Mouse (Mus musculus): ENCODE data around the gene Cnnm2. TPM values are rescaled to one million over a fixed set of nuclear protein-coding genes. Genes with fewer than 3 reads are reported as not detected.
A peak's percentile ranks its signal among the peaks of the same experiment; 100 is the strongest.

Gene Cnnm2
- polyA plus RNA-seq, 1 experiment, result 9.8 TPM

- H3K4me3 ChIP-seq (ENCODE audit: insufficient read depth, low read length), result no peak overlapping the region
- H3K4me1 ChIP-seq (ENCODE audit: control insufficient read depth, insufficient read depth, low read length), result peaks cover 8% of the 10 kb centered on the region
- TF ChIP-seq POLR2A (IDR thresholded peaks at IDR 0.05; ENCODE audit: low read depth, low read length) (no peak), CTCF (IDR thresholded peaks at IDR 0.05; ENCODE audit: borderline replicate concordance, insufficient read depth, low read length) (no peak)
- no peak overlapping the region for H3K27ac ChIP-seq (ENCODE audit: insufficient read depth, low read length)
Observed at GRCm38 (mm10) chr19:46791360-46791759, 30.0 kb downstream of the Cnnm2 start.

- Histone ChIP-seq H3K27ac (ENCODE audit: insufficient read depth, low read length) (peak overlapping the region; percentile 45; the same call in 1 of the 2 replicates), H3K4me1 (ENCODE audit: control insufficient read depth, insufficient read depth, low read length) (peaks cover 8% of the 10 kb centered on the region), H3K4me3 (ENCODE audit: insufficient read depth, low read length) (no peak overlapping the region)
- TF ChIP-seq CTCF (IDR thresholded peaks at IDR 0.05; ENCODE audit: borderline replicate concordance, insufficient read depth, low read length) (no peak), POLR2A (IDR thresholded peaks at IDR 0.05; ENCODE audit: low read depth, low read length) (no peak)
Observed at GRCm38 (mm10) chr19:46791921-46792320, 30.5 kb downstream of the Cnnm2 start.

DNA sequence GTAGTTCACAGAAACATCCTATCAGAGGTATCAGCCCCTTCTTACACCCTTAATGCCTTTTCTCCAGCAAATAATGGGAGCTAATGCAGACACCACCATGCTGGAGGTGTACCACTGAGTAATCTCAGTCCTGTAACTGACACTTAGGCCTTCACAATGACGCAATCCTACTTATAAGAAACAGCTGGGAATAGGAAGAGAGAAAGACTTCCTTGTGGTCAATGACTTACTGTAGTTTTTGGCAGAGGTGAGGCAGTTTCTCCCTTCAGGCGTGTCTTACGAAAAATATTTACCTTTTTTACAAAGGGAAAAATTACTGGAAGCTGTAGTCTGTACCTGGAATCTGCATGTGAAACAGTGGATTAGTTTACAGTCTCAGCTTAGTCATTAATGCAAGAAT lies 31.1 kb downstream of the Cnnm2 start:
- Histone ChIP-seq H3K27ac (ENCODE audit: insufficient read depth, low read length) (peak overlapping the region; percentile 45; the same call in 1 of the 2 replicates), H3K4me1 (ENCODE audit: control insufficient read depth, insufficient read depth, low read length) (peaks cover 8% of the 10 kb centered on the region), H3K4me3 (ENCODE audit: insufficient read depth, low read length) (no peak overlapping the region)
- TF ChIP-seq POLR2A (IDR thresholded peaks at IDR 0.05; ENCODE audit: low read depth, low read length) (no peak), CTCF (IDR thresholded peaks at IDR 0.05; ENCODE audit: borderline replicate concordance, insufficient read depth, low read length) (no peak)

DNA sequence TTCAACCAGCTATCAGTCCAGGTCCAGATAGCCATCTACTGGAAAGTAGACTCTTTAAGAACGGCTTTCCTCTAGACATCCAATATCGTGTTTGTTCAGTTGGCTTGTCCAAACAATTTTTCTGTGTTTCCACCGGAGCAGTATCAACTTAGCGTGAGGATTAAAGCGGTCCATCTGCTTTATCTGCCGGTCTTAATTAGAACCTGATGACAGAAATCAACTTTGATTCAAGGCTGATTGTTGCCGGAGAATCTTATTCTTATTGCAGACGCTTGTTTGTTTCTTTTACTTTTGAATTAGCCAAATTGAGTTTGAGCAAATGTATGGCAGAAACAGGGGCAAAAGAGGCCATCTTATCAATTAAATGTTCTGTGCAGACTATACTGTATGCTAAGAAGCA lies 32.8 kb downstream of the Cnnm2 start:
- Histone ChIP-seq H3K4me1 (ENCODE audit: control insufficient read depth, insufficient read depth, low read length) (peaks cover 8% of the 10 kb centered on the region), H3K4me3 (ENCODE audit: insufficient read depth, low read length) (no peak overlapping the region), H3K27ac (ENCODE audit: insufficient read depth, low read length) (no peak overlapping the region)
- TF ChIP-seq POLR2A (IDR thresholded peaks at IDR 0.05; ENCODE audit: low read depth, low read length), result no peak
- no peak for TF ChIP-seq CTCF (IDR thresholded peaks at IDR 0.05; ENCODE audit: borderline replicate concordance, insufficient read depth, low read length)

GRCm38 (mm10) chr19:46799903-46800583 lies 38.6 kb downstream of the Cnnm2 start:
- TF ChIP-seq POLR2A (IDR thresholded peaks at IDR 0.05; ENCODE audit: low read depth, low read length) (no peak), CTCF (IDR thresholded peaks at IDR 0.05; ENCODE audit: borderline replicate concordance, insufficient read depth, low read length) (no peak)
- no peak overlapping the region for H3K27ac ChIP-seq (ENCODE audit: insufficient read depth, low read length)
- no peaks in the 10 kb centered on the region for H3K4me1 ChIP-seq (ENCODE audit: control insufficient read depth, insufficient read depth, low read length)
- H3K4me3 ChIP-seq (ENCODE audit: insufficient read depth, low read length), result no peak overlapping the region

DNA sequence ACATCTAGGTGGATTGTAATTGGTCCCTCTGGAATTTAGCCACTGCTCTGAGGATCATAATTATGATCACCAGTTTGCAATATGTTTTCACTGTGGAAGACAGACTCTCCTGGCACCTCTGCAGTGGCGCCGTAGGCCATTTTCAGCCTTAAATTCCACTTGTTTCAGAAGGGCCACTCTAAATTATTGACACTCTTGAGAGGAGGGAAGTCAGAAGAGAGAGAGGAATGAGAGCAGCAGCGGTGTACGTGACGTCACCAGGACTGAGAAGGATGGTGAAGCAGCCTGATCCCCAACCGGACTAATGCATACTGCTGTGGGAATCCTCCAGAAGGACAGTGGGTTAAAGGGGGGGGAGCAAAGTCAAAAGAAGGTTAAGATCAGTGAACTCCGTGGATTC lies 40.1 kb downstream of the Cnnm2 start:
- Histone ChIP-seq H3K4me1 (ENCODE audit: control insufficient read depth, insufficient read depth, low read length) (no peaks in the 10 kb centered on the region), H3K4me3 (ENCODE audit: insufficient read depth, low read length) (no peak overlapping the region), H3K27ac (ENCODE audit: insufficient read depth, low read length) (no peak overlapping the region)
- no peak for TF ChIP-seq POLR2A (IDR thresholded peaks at IDR 0.05; ENCODE audit: low read depth, low read length)
- no peak for TF ChIP-seq CTCF (IDR thresholded peaks at IDR 0.05; ENCODE audit: borderline replicate concordance, insufficient read depth, low read length)

DNA sequence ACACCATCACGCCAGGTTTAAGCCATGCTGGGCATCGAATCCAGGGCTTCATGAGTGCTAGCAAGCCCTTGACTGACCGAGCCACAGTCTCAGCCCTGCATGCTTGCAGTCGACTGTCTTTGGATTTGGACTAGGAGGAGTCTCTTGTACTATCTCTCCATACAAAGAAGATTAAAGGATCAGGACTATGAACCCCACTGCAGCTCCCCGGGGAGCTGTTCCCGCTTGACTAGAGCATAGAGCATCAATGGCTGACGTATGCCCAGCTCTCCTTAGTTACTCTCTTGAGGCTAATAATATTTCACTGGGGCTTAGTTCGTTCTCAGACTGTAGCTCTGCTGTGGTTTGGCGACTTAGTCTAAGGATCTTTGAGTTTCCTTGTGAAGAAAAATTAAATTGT lies 40.9 kb downstream of the Cnnm2 start:
- no peak overlapping the region for H3K27ac ChIP-seq (ENCODE audit: insufficient read depth, low read length)
- no peak overlapping the region for H3K4me3 ChIP-seq (ENCODE audit: insufficient read depth, low read length)
- H3K4me1 ChIP-seq (ENCODE audit: control insufficient read depth, insufficient read depth, low read length), result peaks cover 5% of the 10 kb centered on the region; the same call in 1 of the 2 replicates
- TF ChIP-seq CTCF (IDR thresholded peaks at IDR 0.05; ENCODE audit: borderline replicate concordance, insufficient read depth, low read length), result no peak
- no peak for TF ChIP-seq POLR2A (IDR thresholded peaks at IDR 0.05; ENCODE audit: low read depth, low read length)

DNA sequence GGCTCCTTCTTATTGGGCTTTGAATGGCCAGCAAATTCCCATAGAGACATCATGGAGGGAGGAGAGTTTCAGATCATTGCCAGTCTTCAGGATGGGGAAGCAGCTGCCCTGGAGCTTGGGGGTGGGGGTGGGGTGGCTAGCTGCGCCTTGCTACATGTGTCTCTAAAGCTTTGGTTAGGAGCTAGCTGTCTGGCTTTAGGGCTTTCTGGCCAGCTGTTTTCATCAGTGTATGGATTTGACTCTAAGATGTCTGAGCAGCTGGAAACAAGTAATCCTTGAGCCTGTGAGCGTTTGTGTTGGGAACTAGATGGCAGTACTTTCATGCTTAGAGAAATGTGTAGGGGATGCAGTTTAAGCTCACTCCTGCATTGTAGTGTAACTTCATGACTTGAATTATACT lies 42.3 kb downstream of the Cnnm2 start:
- no peak overlapping the region for H3K27ac ChIP-seq (ENCODE audit: insufficient read depth, low read length)
- H3K4me1 ChIP-seq (ENCODE audit: control insufficient read depth, insufficient read depth, low read length), result peaks cover 5% of the 10 kb centered on the region; the same call in 1 of the 2 replicates
- TF ChIP-seq POLR2A (IDR thresholded peaks at IDR 0.05; ENCODE audit: low read depth, low read length), result no peak
- TF ChIP-seq CTCF (IDR thresholded peaks at IDR 0.05; ENCODE audit: borderline replicate concordance, insufficient read depth, low read length), result no peak
- H3K4me3 ChIP-seq (ENCODE audit: insufficient read depth, low read length), result no peak overlapping the region

DNA sequence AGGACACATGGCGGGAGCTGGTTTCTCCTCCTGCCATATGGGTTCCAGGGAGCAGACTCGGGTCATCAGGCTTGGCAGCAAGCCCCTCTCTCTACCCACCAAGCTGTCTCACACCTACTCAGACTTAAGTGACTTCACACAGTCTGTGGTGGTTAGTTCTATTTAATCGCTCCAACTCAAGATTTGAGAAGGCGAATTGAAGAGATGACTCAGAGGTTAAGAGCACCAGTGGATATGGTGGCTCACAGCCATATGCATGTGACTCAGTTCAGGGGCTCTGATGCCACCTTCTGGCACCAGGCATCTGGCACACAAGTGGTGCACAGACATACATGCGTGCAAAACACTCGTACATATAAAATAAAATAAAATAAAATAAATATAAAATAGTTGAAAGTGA lies 43.4 kb downstream of the Cnnm2 start:
- TF ChIP-seq POLR2A (IDR thresholded peaks at IDR 0.05; ENCODE audit: low read depth, low read length), result no peak
- peak; percentile 36; the same call in 1 of the 2 replicates for TF ChIP-seq CTCF (IDR thresholded peaks at IDR 0.05; ENCODE audit: borderline replicate concordance, insufficient read depth, low read length)
- Histone ChIP-seq H3K4me3 (ENCODE audit: insufficient read depth, low read length) (no peak overlapping the region), H3K27ac (ENCODE audit: insufficient read depth, low read length) (no peak overlapping the region), H3K4me1 (ENCODE audit: control insufficient read depth, insufficient read depth, low read length) (peaks cover 5% of the 10 kb centered on the region; the same call in 1 of the 2 replicates)

- H3K4me3 ChIP-seq (ENCODE audit: insufficient read depth, low read length), result no peak overlapping the region
- TF ChIP-seq POLR2A (IDR thresholded peaks at IDR 0.05; ENCODE audit: low read depth, low read length) (no peak), CTCF (IDR thresholded peaks at IDR 0.05; ENCODE audit: borderline replicate concordance, insufficient read depth, low read length) (no peak)
Observed at GRCm38 (mm10) chr19:46805933-46806688, 44.7 kb downstream of the Cnnm2 start.

More at GRCm38 (mm10) chr19:46805933-46806688, 44.7 kb downstream of the Cnnm2 start:
- Histone ChIP-seq H3K27ac (ENCODE audit: insufficient read depth, low read length) (no peak overlapping the region), H3K4me1 (ENCODE audit: control insufficient read depth, insufficient read depth, low read length) (peaks cover 5% of the 10 kb centered on the region; the same call in 1 of the 2 replicates)

Measured in embryonic fibroblast, embryonic 13.5 days (primary cell).